Mouse (Mus musculus): ENCODE measurements around the gene Ankrd23. TPM values are rescaled to one million over a fixed set of nuclear protein-coding genes. Genes with fewer than 3 reads are reported as not detected.

Ankrd23 gene
- polyA plus RNA-seq, 2 experiments: 11.6 to 27.4 TPM

GRCm38 (mm10) chr1:36536397-36536728, 320 bp downstream of the Ankrd23 start:
- no peak overlapping the region for H3K27ac ChIP-seq (replicated peaks; ENCODE audit: low read depth, low read length)
- no peak overlapping the region for H3K4me2 ChIP-seq (replicated peaks; ENCODE audit: low read depth, low read length, severe bottlenecking)
- no peaks in the 10 kb centered on the region for H3K27me3 ChIP-seq (ENCODE audit: control insufficient read depth, insufficient read depth, low read length)
- no peak overlapping the region for H3K9ac ChIP-seq (ENCODE audit: low read depth, low read length, severe bottlenecking)
- ATAC-seq (ENCODE audit: low FRiP score, low read depth): no peak
- WGBS: 69% methylated on average over 8 of the region's 8 CpGs
- H3K9me3 ChIP-seq (ENCODE audit: control insufficient read depth, low read length): no peaks in the 10 kb centered on the region
- H3K4me1 ChIP-seq (ENCODE audit: control insufficient read depth, insufficient read depth, low read length): no peaks in the 10 kb centered on the region
- DNase-seq (ENCODE audit: low spot score): no peak
- TF ChIP-seq POLR2A (IDR thresholded peaks at IDR 0.05; ENCODE audit: borderline replicate concordance, extremely low read depth, insufficient read depth, insufficient read length): no peak
- peaks cover 42% of the 10 kb centered on the region for H3K36me3 ChIP-seq (ENCODE audit: control insufficient read depth, insufficient read depth, low read length)
- H3K4me3 ChIP-seq (replicated peaks; ENCODE audit: low read length): no peak overlapping the region

GRCm38 (mm10) chr1:36535477-36536396, 946 bp downstream of the Ankrd23 start:
- 84% methylated on average over 11 of the region's 11 CpGs for WGBS
- DNase-seq (ENCODE audit: low spot score) (no peak), ATAC-seq (ENCODE audit: low FRiP score, low read depth) (no peak)
- H3K4me1 ChIP-seq (ENCODE audit: control insufficient read depth, insufficient read depth, low read length): no peaks in the 10 kb centered on the region
- no peak overlapping the region for H3K4me2 ChIP-seq (replicated peaks; ENCODE audit: low read depth, low read length, severe bottlenecking)
- no peak overlapping the region for H3K27ac ChIP-seq (replicated peaks; ENCODE audit: low read depth, low read length)
- no peaks in the 10 kb centered on the region for H3K9me3 ChIP-seq (ENCODE audit: control insufficient read depth, low read length)
- TF ChIP-seq POLR2A (IDR thresholded peaks at IDR 0.05; ENCODE audit: borderline replicate concordance, extremely low read depth, insufficient read depth, insufficient read length): no peak
- no peaks in the 10 kb centered on the region for H3K27me3 ChIP-seq (ENCODE audit: control insufficient read depth, insufficient read depth, low read length)
- H3K36me3 ChIP-seq (ENCODE audit: control insufficient read depth, insufficient read depth, low read length): peaks cover 40% of the 10 kb centered on the region
- H3K9ac ChIP-seq (ENCODE audit: low read depth, low read length, severe bottlenecking): no peak overlapping the region
- no peak overlapping the region for H3K4me3 ChIP-seq (replicated peaks; ENCODE audit: low read length)

- TF ChIP-seq POLR2A (IDR thresholded peaks at IDR 0.05; ENCODE audit: borderline replicate concordance, extremely low read depth, insufficient read depth, insufficient read length): no peak
- Histone ChIP-seq H3K9me3 (ENCODE audit: control insufficient read depth, low read length) (no peaks in the 10 kb centered on the region), H3K27ac (replicated peaks; ENCODE audit: low read depth, low read length) (no peak overlapping the region), H3K27me3 (ENCODE audit: control insufficient read depth, insufficient read depth, low read length) (no peaks in the 10 kb centered on the region), H3K4me3 (replicated peaks; ENCODE audit: low read length) (no peak overlapping the region), H3K9ac (ENCODE audit: low read depth, low read length, severe bottlenecking) (no peak overlapping the region), H3K4me1 (ENCODE audit: control insufficient read depth, insufficient read depth, low read length) (no peaks in the 10 kb centered on the region), H3K4me2 (replicated peaks; ENCODE audit: low read depth, low read length, severe bottlenecking) (no peak overlapping the region), H3K36me3 (ENCODE audit: control insufficient read depth, insufficient read depth, low read length) (peaks cover 36% of the 10 kb centered on the region)
- ATAC-seq (ENCODE audit: low FRiP score, low read depth) (no peak), DNase-seq (ENCODE audit: low spot score) (no peak)
- WGBS: 70% methylated on average over 6 of the region's 6 CpGs
Observed at GRCm38 (mm10) chr1:36534595-36535058, 2.1 kb downstream of the Ankrd23 start.

GRCm38 (mm10) chr1:36533546-36533945, 3.1 kb downstream of the Ankrd23 start:
- Histone ChIP-seq H3K27ac (replicated peaks; ENCODE audit: low read depth, low read length) (no peak overlapping the region), H3K9me3 (ENCODE audit: control insufficient read depth, low read length) (no peaks in the 10 kb centered on the region)

GRCm38 (mm10) chr1:36531461-36531860, 5.2 kb downstream of the Ankrd23 start:
- Histone ChIP-seq H3K9me3 (ENCODE audit: control insufficient read depth, low read length) (no peaks in the 10 kb centered on the region), H3K36me3 (ENCODE audit: control insufficient read depth, insufficient read depth, low read length) (peaks cover 24% of the 10 kb centered on the region), H3K4me3 (replicated peaks; ENCODE audit: low read length) (no peak overlapping the region), H3K4me2 (replicated peaks; ENCODE audit: low read depth, low read length, severe bottlenecking) (no peak overlapping the region), H3K27me3 (ENCODE audit: control insufficient read depth, insufficient read depth, low read length) (no peaks in the 10 kb centered on the region), H3K27ac (replicated peaks; ENCODE audit: low read depth, low read length) (no peak overlapping the region), H3K9ac (ENCODE audit: low read depth, low read length, severe bottlenecking) (no peak overlapping the region), H3K4me1 (ENCODE audit: control insufficient read depth, insufficient read depth, low read length) (no peaks in the 10 kb centered on the region)
- TF ChIP-seq POLR2A (IDR thresholded peaks at IDR 0.05; ENCODE audit: borderline replicate concordance, extremely low read depth, insufficient read depth, insufficient read length): no peak
- 95% methylated on average over 12 of the region's 12 CpGs for WGBS
- no peak for ATAC-seq (ENCODE audit: low FRiP score, low read depth)
- no peak for DNase-seq (ENCODE audit: low spot score)

More at GRCm38 (mm10) chr1:36533546-36533945, 3.1 kb downstream of the Ankrd23 start:
- DNase-seq (ENCODE audit: low spot score) (no peak), ATAC-seq (ENCODE audit: low FRiP score, low read depth) (0 out of 2 replicates have a peak, but pooled peaks have one; percentile 23)
- no peak for TF ChIP-seq POLR2A (IDR thresholded peaks at IDR 0.05; ENCODE audit: borderline replicate concordance, extremely low read depth, insufficient read depth, insufficient read length)
- Histone ChIP-seq H3K4me3 (replicated peaks; ENCODE audit: low read length) (no peak overlapping the region), H3K36me3 (ENCODE audit: control insufficient read depth, insufficient read depth, low read length) (peaks cover 25% of the 10 kb centered on the region), H3K27me3 (ENCODE audit: control insufficient read depth, insufficient read depth, low read length) (no peaks in the 10 kb centered on the region), H3K9ac (ENCODE audit: low read depth, low read length, severe bottlenecking) (no peak overlapping the region), H3K4me2 (replicated peaks; ENCODE audit: low read depth, low read length, severe bottlenecking) (no peak overlapping the region), H3K4me1 (ENCODE audit: control insufficient read depth, insufficient read depth, low read length) (no peaks in the 10 kb centered on the region)
- 72% methylated on average over 6 of the region's 6 CpGs for WGBS

Measured in limb, embryonic 14.5 days (tissue).